Mouse (Mus musculus): ENCODE data around the gene Nckap5l.

DNA sequence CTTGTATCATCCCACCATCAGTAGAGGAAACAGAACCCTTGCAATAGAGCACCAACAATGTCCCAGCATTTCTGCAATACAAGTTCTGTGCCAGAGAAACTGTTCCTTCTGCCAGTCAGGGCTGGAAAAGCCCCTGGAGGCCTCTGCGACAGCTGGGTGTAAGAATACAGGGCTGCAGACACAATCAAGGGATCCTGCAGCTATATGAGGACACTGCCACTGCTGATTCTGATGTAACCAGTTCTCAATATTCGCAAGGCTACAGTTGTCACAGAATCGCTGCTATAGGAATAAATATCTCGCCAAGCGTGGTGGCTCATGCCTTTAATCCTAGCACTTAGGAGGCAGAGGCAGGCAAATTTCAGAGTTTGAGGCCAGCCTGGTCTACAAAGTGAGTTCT, 81.3 kb downstream of the Nckap5l start:
- no peak for TF ChIP-seq TAL1 (IDR thresholded peaks at IDR 0.05; ENCODE audit: low read length)
- no peak for TF ChIP-seq GATA1 (IDR thresholded peaks at IDR 0.05; ENCODE audit: low read length)

Data from erythroblast, embryonic 14.5 days (primary cell).